Mouse (Mus musculus) pancreas, adult 10 weeks (tissue): Measurements from ENCODE around the gene Map7d2. TPM values are rescaled to one million over a fixed set of nuclear protein-coding genes. Genes with fewer than 3 reads are reported as not detected.

ENCODE experiments used
- polyA plus RNA-seq: library from polyadenylated mRNA; stranded (reverse); fragments of 350-450 nt; fragmentation: Illumina TruSeq; extraction: RNeasy Lipid Tissue Mini Kit (QIAGEN cat#74804); gene quantifications from one replicate; pipeline ENCODE4 v1.2.3, GENCODE M21; 2015; ENCODE audit warnings: low read depth, low replicate concordance; ENCODE audit not compliant: insufficient read depth

Gene Map7d2
- 0.65 TPM for polyA plus RNA-seq

DNA sequence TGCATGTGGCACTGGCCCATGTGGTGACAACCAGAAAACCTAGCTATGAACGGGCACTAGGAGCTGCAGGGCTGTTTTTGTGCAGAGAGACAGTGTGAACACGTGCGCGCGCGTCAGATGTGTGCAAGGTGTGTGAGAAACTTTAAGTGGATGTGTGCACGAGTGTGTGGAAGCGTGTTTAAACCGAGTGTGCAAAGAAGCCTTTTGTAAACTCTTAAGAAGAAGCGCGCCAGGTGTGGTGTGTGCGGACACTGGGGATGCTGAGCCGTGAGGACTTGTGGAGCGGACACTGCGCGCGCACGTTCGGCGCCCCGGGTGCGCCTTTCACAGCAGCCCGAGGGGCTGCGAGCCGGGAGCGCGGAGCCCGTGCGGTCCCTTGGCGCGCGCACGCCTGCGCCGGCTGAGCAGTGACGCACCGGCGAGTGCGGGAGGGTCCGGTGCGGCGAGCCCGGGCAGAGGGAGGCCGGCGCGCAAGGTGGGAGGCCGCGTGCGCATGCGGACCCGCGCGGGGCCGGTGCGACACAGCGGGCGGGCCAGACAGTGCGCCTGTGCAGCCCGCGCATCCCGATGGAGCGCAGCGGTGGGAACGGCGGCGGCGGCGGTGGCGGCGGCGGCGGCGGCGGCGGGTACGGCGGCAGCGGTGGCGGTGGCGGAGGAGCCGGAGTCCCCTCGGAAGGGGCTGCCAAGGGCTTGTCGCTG is at the start of gene Map7d2:
TSS of gene Map7d2 (plus strand) at position 443 of the 699 bp plus-strand sequence.

DNA sequence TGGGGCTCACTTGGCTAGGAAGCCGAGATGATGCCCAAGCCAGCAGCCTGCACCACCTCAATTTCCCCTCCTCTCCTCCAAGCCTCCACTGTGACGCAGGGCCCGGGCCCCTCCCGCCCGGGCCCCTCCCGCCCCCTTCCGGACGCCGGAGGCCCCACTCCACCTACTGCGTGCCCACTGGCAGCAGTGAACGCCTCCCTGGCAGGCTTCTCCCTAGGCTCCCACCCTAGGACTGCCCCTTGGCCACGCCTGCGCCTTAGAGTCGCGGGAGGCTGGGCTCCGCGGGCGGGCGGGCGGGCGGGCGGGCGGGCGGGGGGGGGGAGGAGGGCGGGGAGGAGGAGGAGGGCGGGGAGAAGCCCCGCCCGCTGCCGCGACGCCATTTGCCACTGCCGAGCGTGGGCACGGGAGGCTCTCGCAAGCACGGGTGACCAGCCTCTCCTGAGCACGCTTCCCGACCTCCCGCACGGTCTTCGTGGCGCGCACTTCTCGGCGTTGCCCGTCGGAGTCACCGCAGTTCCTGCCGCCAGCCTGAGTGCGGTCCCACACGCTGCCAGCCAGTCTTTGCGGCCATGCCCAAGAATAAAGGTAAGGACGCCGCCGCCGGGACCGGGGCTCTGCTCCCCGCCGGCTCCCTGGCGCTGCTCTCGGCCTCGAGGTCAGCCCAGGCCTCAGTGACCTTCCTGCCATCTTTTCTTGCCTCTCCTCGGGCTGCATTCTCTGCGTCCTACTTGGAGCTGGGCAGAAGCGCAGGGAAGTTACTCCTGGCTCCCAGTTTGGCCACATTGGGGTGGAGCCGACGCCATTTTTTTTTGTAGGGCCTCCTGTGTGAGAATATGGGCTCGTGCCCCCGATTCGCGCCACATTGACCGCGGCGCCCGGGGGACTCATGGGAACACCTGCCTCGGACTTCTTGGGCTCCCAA is 42.3 kb upstream of the Map7d2 start, which contains the start of gene Eif1ax:
TSS of gene Eif1ax (plus strand) at position 348 of the 922 bp plus-strand sequence.

DNA sequence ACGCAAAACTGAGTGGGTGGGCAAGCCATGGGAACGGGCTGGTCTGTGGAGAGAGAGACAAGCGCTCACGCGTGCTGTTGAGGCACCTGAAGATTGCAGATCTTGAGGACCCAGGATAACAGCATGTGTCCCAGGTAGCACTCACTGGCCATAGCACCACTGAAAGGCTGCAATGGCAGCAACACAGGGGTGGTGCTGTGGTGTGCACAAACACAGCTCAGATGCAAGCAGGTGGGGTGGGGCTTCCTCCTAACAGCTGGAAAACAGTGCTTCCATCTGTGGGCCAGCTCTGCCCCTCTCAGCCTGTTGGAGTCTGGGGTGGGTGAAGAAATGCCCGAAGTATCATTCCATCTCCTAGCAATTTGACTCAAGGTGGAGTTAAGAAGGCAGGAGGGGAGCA is 112.0 kb downstream of the Map7d2 start, which contains the start of gene Bclaf3:
TSS of gene Bclaf3 (plus strand) at position 301 of the 400 bp plus-strand sequence.

Other genes with a start within 250 kb of the Map7d2 start
- 6.9 TPM for gene Rps6ka3, start 204.3 kb upstream of the Map7d2 start, polyA plus RNA-seq
- gene Eif1ax, start 42.4 kb upstream of the Map7d2 start, polyA plus RNA-seq, result 7.9 TPM
- 2.3 TPM for gene Bclaf3, start 112.1 kb downstream of the Map7d2 start, polyA plus RNA-seq
- 2.6 TPM for gene Sh3kbp1, start 212.7 kb downstream of the Map7d2 start, polyA plus RNA-seq